Mouse (Mus musculus) limb, embryonic 14.5 days (tissue): ENCODE results near the gene Gm8126. TPM values are rescaled to one million over a fixed set of nuclear protein-coding genes. Genes with fewer than 3 reads are reported as not detected.
"Not testable (repeated sequence)": the region's sequence is repeated elsewhere in the genome, so short reads cannot be mapped to it uniquely, and the experiment has no call there.

Source experiments
- ATAC-seq: fragments of 200-750 bp; cut with Nextera tagmentation; 2 replicates; pipeline ENCODE4 v1.8.0; 2017; ENCODE audit warnings: low read depth, moderate number of reproducible peaks, moderate TSS enrichment; ENCODE audit not compliant: low FRiP score
- DNase-seq: peaks from one replicate; pipeline ENCODE4 v3.0.0-alpha.2; 2015; ENCODE audit warnings: low spot score
- H3K27ac ChIP-seq: fragments of 300-500 bp; sonication (generic); replicated peaks from 2 replicates; pipeline ENCODE4 v1.5.1; 2014; ENCODE audit warnings: low read depth, mild to moderate bottlenecking, low read length, moderate library complexity, mixed read lengths
- H3K27me3 ChIP-seq: fragments of 300-500 bp; sonication (generic); 2 replicates; pipeline ENCODE4 v1.6.1; 2014; ENCODE audit warnings: low read length, mixed read lengths; ENCODE audit not compliant: control insufficient read depth, insufficient read depth
- H3K36me3 ChIP-seq: fragments of 300-500 bp; sonication (generic); 2 replicates; pipeline ENCODE4 v1.6.1; 2014; ENCODE audit warnings: mild to moderate bottlenecking, low read length, moderate library complexity, mixed read lengths; ENCODE audit not compliant: control insufficient read depth, insufficient read depth
- H3K4me1 ChIP-seq: fragments of 300-500 bp; sonication (generic); 2 replicates; pipeline ENCODE4 v1.6.1; 2014; ENCODE audit warnings: antibody characterized with exemption, low read length, mixed read lengths; ENCODE audit not compliant: control insufficient read depth, insufficient read depth
- H3K4me2 ChIP-seq: fragments of 300-500 bp; sonication (generic); replicated peaks from 2 replicates; pipeline ENCODE4 v1.6.1; 2014; ENCODE audit warnings: low read depth, mild to moderate bottlenecking, low read length, moderate library complexity; ENCODE audit not compliant: severe bottlenecking
- H3K4me3 ChIP-seq: fragments of 300-500 bp; sonication (generic); replicated peaks from 2 replicates; pipeline ENCODE4 v1.5.1; 2014; ENCODE audit warnings: low read length
- H3K9ac ChIP-seq: fragments of 300-500 bp; sonication (generic); 2 replicates; pipeline ENCODE4 v1.6.1; 2014; ENCODE audit warnings: mild to moderate bottlenecking, low read depth, low read length, moderate library complexity; ENCODE audit not compliant: severe bottlenecking
- H3K9me3 ChIP-seq: fragments of 300-500 bp; sonication (generic); 2 replicates; pipeline ENCODE4 v1.6.1; 2016; ENCODE audit warnings: low read length; ENCODE audit not compliant: control insufficient read depth
- WGBS: fragments of 180-500 bp; shearing (Covaris S2); extraction: QIAGEN DNeasy Blood & Tissue Kit; methylation state at CpG from one replicate; pipeline ENCODE4 v1.1.7; 2014; 5-methylcytosine and 5-hydroxymethylcytosine counted together
- polyA plus RNA-seq, 2 experiments: library from polyadenylated mRNA; depleted of rRNA in 1 of 2; stranded (reverse) in 1 of 2; unstranded in 1 of 2; fragments of >200 nt; fragmentation: Nextera tagmentation in 1 of 2; extraction: Ambion mirVana in 1 of 2; gene quantifications; 2 replicates each; pipeline versions ENCODE4 v1.2.1 to v1.2.3; 2012 to 2014

The Gm8126 gene
- polyA plus RNA-seq (2012; rRNA removed), result not detected in 2 replicates
- not detected in 2 replicates for polyA plus RNA-seq (2014; fragmentation: Nextera tagmentation; extraction: Ambion mirVana)

DNA sequence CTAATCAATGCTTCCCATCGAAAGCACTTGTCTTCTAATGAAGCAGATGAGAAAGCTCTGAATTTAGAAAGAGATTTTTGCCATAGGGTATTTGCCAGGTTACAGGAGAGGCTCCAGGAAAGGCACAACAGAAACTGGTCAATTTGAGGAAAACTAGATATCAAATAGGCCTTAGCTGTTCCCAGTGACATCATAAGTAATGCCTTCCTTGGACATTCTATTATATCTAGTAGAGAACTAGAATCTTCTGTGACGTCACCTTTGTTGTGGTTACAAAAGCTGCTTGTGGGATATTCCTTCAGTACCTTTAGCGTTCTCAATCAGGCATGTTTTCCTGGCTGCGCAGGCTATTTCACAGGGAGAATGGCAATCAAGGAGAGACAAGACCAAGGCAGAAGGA is at the start of gene Gm8126:
Gene Gm8126, plus strand, starts transcription at position 301 of the 400 bp plus-strand sequence.
- not testable (repeated sequence) for H3K27ac ChIP-seq, H3K9ac ChIP-seq, DNase-seq, H3K27me3 ChIP-seq, H3K4me2 ChIP-seq, H3K4me3 ChIP-seq, ATAC-seq, H3K36me3 ChIP-seq, H3K4me1 ChIP-seq, H3K9me3 ChIP-seq
- 81% methylated on average over 2 of the region's 4 CpGs for WGBS

DNA sequence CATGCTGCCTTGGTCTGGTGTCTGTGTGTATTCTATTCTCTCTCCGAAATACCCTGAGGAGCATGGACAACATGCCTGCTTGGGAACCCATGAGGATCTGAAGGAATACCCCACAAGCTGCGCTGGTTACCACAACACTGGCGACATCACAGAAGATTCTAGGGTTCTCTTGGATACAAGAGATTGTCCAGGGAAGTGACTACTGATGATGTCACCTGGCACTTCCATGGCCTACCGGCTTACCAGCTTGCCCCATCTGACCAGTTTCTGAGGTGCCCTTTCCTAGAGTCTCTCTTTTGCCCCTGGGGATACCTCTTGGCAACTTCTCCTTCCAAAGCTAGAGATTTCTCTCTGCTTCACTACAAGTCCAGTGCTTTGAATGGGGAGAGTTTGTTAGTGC is 23.2 kb upstream of the Gm8126 start, which contains the start of gene Gm8122:
Gene Gm8122, minus strand, starts transcription at position 101 of the 400 bp plus-strand sequence.
- H3K36me3 ChIP-seq, H3K27me3 ChIP-seq, DNase-seq, H3K27ac ChIP-seq, H3K4me2 ChIP-seq, H3K9ac ChIP-seq, H3K9me3 ChIP-seq, H3K4me3 ChIP-seq, H3K4me1 ChIP-seq, ATAC-seq: not testable (repeated sequence)
- WGBS, result 77% methylated on average over 2 of the region's 4 CpGs

DNA sequence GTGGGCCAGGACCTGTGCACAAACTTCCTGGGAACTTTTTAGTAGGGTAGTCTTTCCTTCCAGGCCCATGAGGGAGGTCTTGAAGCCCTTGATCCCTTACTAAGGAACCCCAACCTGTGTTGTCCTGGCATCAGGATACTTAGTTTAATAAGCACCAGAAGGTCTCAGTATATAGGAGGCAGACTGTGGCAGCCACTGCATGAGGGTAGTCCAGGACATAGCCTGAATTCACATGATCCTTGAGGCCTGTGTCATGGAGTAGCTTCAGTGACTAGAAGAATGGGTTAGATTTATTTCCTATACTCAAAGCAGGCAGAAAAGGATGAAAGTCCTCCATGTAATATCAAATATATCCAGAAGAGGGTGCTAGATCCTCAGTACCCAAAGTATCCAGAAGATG is 20.7 kb upstream of the Gm8126 start:
- H3K36me3 ChIP-seq, H3K9me3 ChIP-seq, H3K27ac ChIP-seq, H3K4me1 ChIP-seq, DNase-seq, ATAC-seq, H3K4me3 ChIP-seq, H3K4me2 ChIP-seq, H3K27me3 ChIP-seq, H3K9ac ChIP-seq: not testable (repeated sequence)

DNA sequence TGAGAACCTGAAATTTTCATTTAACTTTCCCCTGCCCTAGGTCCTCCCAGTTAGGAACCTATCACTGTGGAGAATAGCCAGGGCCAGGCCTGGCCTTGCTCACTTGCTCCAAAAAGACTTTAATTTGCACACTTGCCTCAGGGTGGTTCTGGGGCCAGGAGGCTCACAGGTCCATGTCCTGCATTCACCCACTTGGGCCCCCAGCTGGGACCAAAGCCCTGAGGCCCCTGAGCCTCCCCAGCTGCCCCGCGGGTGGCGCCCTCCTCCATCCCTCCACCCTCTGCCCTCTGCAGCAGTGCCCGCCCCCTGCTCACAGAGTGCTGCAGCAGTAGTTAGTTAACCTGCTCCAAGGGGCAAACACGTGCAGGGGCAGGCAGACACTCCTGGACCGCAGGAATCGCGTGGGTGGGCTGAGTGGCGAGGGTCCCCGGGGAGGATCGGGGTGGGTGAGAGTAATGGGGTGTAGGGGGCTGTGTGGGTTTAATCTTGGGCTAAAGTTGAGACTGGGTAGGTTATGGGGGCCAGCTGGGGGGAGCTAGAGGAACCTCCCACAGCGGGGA is 8.8 kb upstream of the Gm8126 start:
- H3K27me3 ChIP-seq, H3K9me3 ChIP-seq, H3K9ac ChIP-seq, H3K36me3 ChIP-seq, H3K27ac ChIP-seq, ATAC-seq, H3K4me1 ChIP-seq, H3K4me2 ChIP-seq, DNase-seq, H3K4me3 ChIP-seq: not testable (repeated sequence)
- WGBS, result 27% methylated on average over 9 of the region's 12 CpGs

DNA sequence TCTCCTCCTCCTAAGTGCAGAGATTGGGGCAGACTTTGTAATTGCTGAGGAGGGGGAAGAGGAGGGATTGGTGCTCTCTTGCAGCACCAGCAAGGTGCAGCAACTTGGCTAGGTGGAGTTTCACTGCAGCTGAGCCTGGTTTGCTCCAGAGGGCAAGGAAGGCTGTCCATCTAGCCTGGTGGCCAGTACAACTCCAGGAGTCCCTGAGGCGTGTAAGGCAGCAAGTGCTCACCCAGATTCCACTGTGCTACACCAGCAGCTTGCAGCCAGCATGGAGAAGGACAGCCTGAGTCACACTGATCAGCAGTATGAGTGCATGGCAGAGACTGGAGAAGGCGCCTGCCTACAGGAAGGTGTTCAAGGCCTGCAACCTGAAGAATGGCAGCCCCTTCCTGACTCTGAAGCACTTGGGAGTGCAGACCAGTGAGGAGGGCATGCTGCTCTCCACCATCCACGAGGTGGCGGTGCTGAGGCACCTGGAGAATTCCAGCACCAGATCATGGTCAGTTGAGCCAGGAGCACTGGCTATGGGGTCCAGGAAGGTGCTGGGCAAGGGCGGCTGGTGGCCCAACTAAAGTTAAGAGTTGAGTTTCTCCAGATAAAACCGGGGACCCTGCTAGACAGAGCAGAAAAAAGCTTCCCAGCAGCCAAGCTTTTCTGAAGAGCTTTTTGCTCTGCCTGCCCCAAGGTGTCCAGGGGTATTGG is 7.7 kb upstream of the Gm8126 start:
- H3K4me1 ChIP-seq, H3K27ac ChIP-seq, H3K4me3 ChIP-seq, H3K9ac ChIP-seq, H3K9me3 ChIP-seq, H3K4me2 ChIP-seq, H3K36me3 ChIP-seq, DNase-seq, H3K27me3 ChIP-seq, ATAC-seq: not testable (repeated sequence)
- WGBS, result 37% methylated on average over 5 of the region's 6 CpGs

DNA sequence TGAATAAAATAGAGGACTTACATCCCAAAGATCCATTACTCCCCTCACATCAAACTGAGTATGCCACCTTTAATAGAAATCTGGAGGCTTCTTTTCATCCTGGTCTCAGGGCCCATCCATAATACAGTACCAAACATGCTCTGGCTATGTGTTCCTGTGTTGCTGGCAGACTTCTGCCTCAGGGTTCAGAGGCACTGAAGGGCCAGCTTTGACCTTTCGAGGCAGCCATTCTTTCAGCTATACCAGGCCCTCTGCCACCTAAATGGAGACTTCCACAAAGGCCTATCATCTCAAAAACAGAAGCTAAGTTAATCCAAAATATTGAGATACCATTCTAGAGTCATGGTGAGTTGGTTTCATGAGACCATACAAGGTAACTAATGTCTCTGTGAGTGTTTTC is 1.9 kb upstream of the Gm8126 start:
- WGBS, result 81% methylated on average over 1 of the region's 1 CpGs
- H3K9ac ChIP-seq, DNase-seq, ATAC-seq, H3K36me3 ChIP-seq, H3K4me3 ChIP-seq, H3K9me3 ChIP-seq, H3K4me2 ChIP-seq, H3K27me3 ChIP-seq, H3K27ac ChIP-seq, H3K4me1 ChIP-seq: not testable (repeated sequence)

DNA sequence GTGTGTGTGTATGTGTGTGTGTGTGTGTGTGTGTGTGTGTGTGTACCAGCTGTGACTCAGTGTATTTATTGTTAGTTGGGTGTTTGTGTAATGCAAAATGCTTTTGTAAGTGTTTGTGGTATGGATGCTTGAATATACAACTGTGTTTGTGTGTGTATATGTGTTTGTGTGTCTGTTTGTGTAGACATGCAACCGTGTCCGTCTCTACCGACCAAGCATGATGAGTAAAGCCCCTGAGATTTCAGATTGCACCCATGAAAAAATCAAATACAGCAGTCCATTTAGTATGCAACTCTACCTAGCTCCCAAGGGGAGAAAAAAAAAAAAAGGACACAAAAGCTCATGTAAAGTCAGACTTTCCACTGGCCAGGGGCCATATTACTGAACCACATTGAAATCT is 5.0 kb downstream of the Gm8126 start:
- not testable (repeated sequence) for H3K9me3 ChIP-seq, H3K9ac ChIP-seq, H3K4me2 ChIP-seq, DNase-seq, H3K27ac ChIP-seq, H3K36me3 ChIP-seq, ATAC-seq, H3K4me1 ChIP-seq, H3K4me3 ChIP-seq, H3K27me3 ChIP-seq
- 90% methylated on average over 3 of the region's 3 CpGs for WGBS

DNA sequence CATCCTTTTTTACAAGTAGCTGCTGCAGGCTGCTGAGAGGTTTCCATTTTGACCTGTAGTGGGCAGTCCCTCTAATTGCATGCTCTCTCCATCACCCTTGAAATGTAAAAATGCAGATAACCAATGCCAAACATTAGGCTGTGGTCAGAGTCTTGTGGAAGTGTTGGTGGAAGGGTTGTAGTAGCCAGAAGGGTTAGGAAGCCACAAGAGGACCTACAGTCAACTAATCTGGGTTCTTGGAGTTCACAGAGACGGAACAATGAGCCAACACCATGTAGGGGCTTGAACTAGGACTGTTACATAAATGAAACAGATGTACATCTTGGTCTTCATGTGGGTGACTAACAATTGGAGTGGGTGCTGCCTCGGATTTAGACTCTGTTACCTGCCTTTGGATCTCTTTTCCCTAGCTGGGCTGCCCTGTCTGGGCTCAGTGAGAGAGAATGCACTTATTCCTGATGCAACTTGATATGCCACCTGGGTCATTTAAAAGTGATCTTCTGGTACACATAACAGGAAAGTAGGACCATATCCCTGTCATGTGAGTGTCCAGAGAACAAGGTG is 10.2 kb downstream of the Gm8126 start:
- H3K27ac ChIP-seq, H3K4me3 ChIP-seq, H3K27me3 ChIP-seq, ATAC-seq, H3K9ac ChIP-seq, H3K9me3 ChIP-seq, H3K4me2 ChIP-seq, DNase-seq, H3K36me3 ChIP-seq, H3K4me1 ChIP-seq: not testable (repeated sequence)
- 52% methylated on average over 2 of the region's 2 CpGs for WGBS
